Mouse (Mus musculus): Measurements from ENCODE around the gene Rps6ka2.

DNA sequence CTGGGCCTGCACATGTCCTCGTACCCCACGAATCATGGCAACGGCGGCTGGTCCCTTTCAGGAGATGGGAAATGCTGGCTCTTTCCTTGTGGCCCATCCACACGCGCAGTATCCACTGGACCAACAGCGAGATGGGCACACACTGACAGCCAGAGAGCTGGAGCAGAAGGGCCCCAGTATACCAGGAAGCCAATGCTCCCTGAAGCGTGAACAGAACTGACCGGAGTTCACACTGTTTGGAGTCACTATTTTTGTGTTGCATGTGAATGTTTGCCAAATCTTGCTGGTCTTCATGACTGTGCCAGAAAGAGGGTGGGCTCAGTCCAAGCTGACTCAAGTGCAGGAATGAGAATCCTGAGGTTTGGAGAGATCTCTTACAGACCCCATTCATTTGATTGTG lies 58.6 kb downstream of the Rps6ka2 start:
- no peak for TF ChIP-seq CTCF (IDR thresholded peaks at IDR 0.05; ENCODE audit: low read depth, low read length)
- no peak for TF ChIP-seq GATA1 (IDR thresholded peaks at IDR 0.05; ENCODE audit: borderline replicate concordance, low read length)

Data from G1E (cell line).